Mouse (Mus musculus) testis, adult 2 months (tissue): ENCODE data around the gene Numbl. TPM values are rescaled to one million over a fixed set of nuclear protein-coding genes. Genes with fewer than 3 reads are reported as not detected.
A peak's percentile ranks its signal among the peaks of the same experiment; 100 is the strongest.

ENCODE experiments used
- H3K27ac ChIP-seq: fragments of 200-500 bp; 2 replicates; pipeline ENCODE4 v1.5.1; 2012; ENCODE audit warnings: low read depth, low read length; ENCODE audit not compliant: control insufficient read depth, insufficient read depth
- H3K27me3 ChIP-seq: fragments of 200-500 bp; 2 replicates; pipeline ENCODE4 v1.6.1; 2012; ENCODE audit warnings: mild to moderate bottlenecking, low read length, moderate library complexity; ENCODE audit not compliant: control insufficient read depth, insufficient read depth
- H3K36me3 ChIP-seq: fragments of 200-500 bp; 2 replicates; pipeline ENCODE4 v1.6.1; 2012; ENCODE audit warnings: mild to moderate bottlenecking, low read length; ENCODE audit not compliant: control insufficient read depth, insufficient read depth
- H3K4me1 ChIP-seq: fragments of 200-500 bp; 2 replicates; pipeline ENCODE4 v1.6.1; 2012; ENCODE audit warnings: low read length; ENCODE audit not compliant: control insufficient read depth, insufficient read depth
- H3K4me3 ChIP-seq: fragments of 200-500 bp; 2 replicates; pipeline ENCODE4 v1.5.1; 2012; ENCODE audit warnings: low read depth, mild to moderate bottlenecking, low read length, moderate library complexity, mixed read lengths; ENCODE audit not compliant: control insufficient read depth
- CTCF ChIP-seq: fragments of 200-500 bp; IDR thresholded peaks from 2 replicates; pipeline ENCODE4 v1.5.1; 2012; ENCODE audit warnings: low read depth, mild to moderate bottlenecking, inconsistent platforms, low read length, moderate library complexity; ENCODE audit not compliant: control insufficient read depth, insufficient read depth, insufficient replicate concordance
- POLR2A ChIP-seq: fragments of 200-500 bp; IDR thresholded peaks from 2 replicates; pipeline ENCODE4 v1.6.1; 2012; ENCODE audit warnings: low read depth, mild to moderate bottlenecking, inconsistent platforms, low read length, moderate library complexity; ENCODE audit not compliant: control insufficient read depth
- polyA plus RNA-seq: library from polyadenylated mRNA; depleted of rRNA; stranded (reverse); fragments of >200 nt; gene quantifications from 2 replicates; pipeline ENCODE4 v1.2.3, GENCODE M21; 2012

Gene Numbl
- polyA plus RNA-seq, 1 experiment, result 5.9 TPM

DNA sequence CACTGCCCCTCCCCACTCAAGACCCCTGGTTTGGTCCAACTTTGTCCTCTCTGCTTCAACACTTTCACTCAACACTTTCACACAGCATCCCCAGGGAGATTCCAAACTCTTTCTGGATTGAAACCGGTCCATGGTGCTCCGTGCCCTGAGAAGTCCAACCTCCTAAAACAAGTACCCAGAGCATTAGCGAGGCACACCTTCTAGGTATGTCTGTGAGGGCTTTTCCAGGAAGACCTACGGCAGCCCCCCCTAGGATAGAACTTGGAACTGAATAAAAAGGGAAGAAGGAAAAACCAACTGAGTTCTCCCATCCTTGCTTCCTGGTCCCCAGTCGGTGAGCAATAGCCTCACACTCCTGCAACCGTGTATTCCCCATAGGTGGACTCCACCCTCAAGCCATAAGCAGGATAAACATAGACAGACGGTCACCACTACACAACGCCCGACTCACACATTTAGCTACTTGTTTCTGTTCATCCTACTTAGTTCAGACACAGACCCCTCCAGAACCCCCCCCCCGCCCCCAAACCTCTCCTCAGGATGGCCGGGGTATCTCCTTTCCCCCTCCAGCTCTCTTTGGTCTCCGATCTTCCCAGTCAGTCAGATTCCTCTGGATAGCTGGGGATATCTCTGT, 53.5 kb downstream of the Numbl start:
- Histone ChIP-seq H3K4me3 (no peak overlapping the region), H3K27ac (no peak overlapping the region), H3K36me3 (no peaks in the 10 kb centered on the region), H3K4me1 (peaks cover 19% of the 10 kb centered on the region), H3K27me3 (no peaks in the 10 kb centered on the region)
- TF ChIP-seq POLR2A, result no peak

DNA sequence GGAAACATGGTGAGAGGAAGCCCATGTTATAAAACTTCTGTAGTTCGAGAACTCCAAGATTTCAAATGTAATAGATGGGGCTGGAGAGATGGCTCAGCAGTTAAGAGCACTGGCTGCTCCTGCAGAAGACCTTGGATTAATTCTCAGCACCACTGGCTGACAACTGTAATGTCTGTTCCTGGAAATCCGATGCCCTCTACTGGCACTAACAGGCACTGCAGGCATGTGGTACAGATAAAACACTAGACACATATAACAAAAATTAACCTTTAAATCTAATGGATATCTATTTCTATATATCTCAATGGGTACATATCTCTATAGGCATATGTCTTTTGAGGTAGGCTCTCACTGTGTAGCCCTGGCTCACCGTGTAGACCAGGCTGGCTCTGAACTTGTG, 56.2 kb downstream of the Numbl start:
- Histone ChIP-seq H3K36me3 (no peaks in the 10 kb centered on the region), H3K4me3 (no peak overlapping the region), H3K27ac (no peak overlapping the region), H3K4me1 (peaks cover 15% of the 10 kb centered on the region), H3K27me3 (no peaks in the 10 kb centered on the region)
- TF ChIP-seq CTCF, result peak; percentile 34; the same call in 1 of the 2 replicates
- no peak for TF ChIP-seq POLR2A

DNA sequence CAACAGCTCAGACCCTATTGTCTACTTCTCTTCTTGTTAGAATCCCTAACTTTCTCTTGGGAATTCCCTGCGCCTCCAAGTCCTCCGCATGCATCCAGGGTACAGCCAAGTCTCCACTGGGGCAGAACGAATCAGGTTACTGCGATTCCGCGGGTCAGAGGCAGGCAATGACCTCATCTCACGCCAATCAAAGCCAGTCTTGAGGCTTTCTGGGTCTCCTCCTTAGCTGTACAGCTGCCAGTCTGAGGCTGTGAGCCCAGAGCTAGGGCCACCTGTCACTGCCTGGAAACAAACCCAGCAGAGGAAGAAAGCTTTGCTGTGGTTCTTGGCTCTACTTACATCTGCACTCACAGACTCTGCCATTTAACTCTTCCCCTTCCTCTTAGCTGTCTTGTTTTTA, 57.7 kb downstream of the Numbl start:
- no peak overlapping the region for H3K4me3 ChIP-seq
- no peak overlapping the region for H3K27ac ChIP-seq
- no peaks in the 10 kb centered on the region for H3K36me3 ChIP-seq
- peaks cover 7% of the 10 kb centered on the region for H3K4me1 ChIP-seq
- TF ChIP-seq CTCF (no peak), POLR2A (no peak)
- no peaks in the 10 kb centered on the region for H3K27me3 ChIP-seq

- no peaks in the 10 kb centered on the region for H3K36me3 ChIP-seq
- H3K4me3 ChIP-seq, result no peak overlapping the region
- H3K27ac ChIP-seq, result no peak overlapping the region
- peaks cover 2% of the 10 kb centered on the region for H3K4me1 ChIP-seq
- no peaks in the 10 kb centered on the region for H3K27me3 ChIP-seq
- no peak for TF ChIP-seq CTCF
- no peak for TF ChIP-seq POLR2A
Measured at GRCm38 (mm10) chr7:27319411-27319810, 61.2 kb downstream of the Numbl start.

- H3K27me3 ChIP-seq, result peaks cover 4% of the 10 kb centered on the region; the same call in 1 of the 2 replicates
- no peak overlapping the region for H3K27ac ChIP-seq
- H3K4me1 ChIP-seq, result peaks cover 14% of the 10 kb centered on the region
- no peak overlapping the region for H3K4me3 ChIP-seq
- no peaks in the 10 kb centered on the region for H3K36me3 ChIP-seq
- TF ChIP-seq CTCF (no peak), POLR2A (no peak)
Measured at GRCm38 (mm10) chr7:27322291-27322690, 64.1 kb downstream of the Numbl start.

GRCm38 (mm10) chr7:27323001-27323400, 64.8 kb downstream of the Numbl start:
- Histone ChIP-seq H3K36me3 (no peaks in the 10 kb centered on the region), H3K27ac (no peak overlapping the region), H3K27me3 (peaks cover 4% of the 10 kb centered on the region; the same call in 1 of the 2 replicates), H3K4me3 (no peak overlapping the region), H3K4me1 (peaks cover 14% of the 10 kb centered on the region)
- TF ChIP-seq CTCF (no peak), POLR2A (no peak)

GRCm38 (mm10) chr7:27324161-27324560, 65.9 kb downstream of the Numbl start:
- Histone ChIP-seq H3K4me3 (no peak overlapping the region), H3K27me3 (peaks cover 4% of the 10 kb centered on the region; the same call in 1 of the 2 replicates), H3K36me3 (no peaks in the 10 kb centered on the region), H3K4me1 (peaks cover 17% of the 10 kb centered on the region), H3K27ac (no peak overlapping the region)
- no peak for TF ChIP-seq POLR2A

GRCm38 (mm10) chr7:27324928-27325327, 66.7 kb downstream of the Numbl start:
- peaks cover 25% of the 10 kb centered on the region for H3K4me1 ChIP-seq
- H3K27me3 ChIP-seq, result peaks cover 6% of the 10 kb centered on the region
- no peaks in the 10 kb centered on the region for H3K36me3 ChIP-seq
- TF ChIP-seq CTCF (no peak), POLR2A (no peak)
- H3K4me3 ChIP-seq, result no peak overlapping the region
- no peak overlapping the region for H3K27ac ChIP-seq
